Mouse (Mus musculus): Measurements from ENCODE around the gene R3hdm2. TPM values are rescaled to one million over a fixed set of nuclear protein-coding genes. Genes with fewer than 3 reads are reported as not detected.
A peak's percentile ranks its signal among the peaks of the same experiment; 100 is the strongest.

R3hdm2 gene
- total and polyA plus RNA-seq, 2 experiments from 2014 or later: 31.5 to 42.8 TPM

DNA sequence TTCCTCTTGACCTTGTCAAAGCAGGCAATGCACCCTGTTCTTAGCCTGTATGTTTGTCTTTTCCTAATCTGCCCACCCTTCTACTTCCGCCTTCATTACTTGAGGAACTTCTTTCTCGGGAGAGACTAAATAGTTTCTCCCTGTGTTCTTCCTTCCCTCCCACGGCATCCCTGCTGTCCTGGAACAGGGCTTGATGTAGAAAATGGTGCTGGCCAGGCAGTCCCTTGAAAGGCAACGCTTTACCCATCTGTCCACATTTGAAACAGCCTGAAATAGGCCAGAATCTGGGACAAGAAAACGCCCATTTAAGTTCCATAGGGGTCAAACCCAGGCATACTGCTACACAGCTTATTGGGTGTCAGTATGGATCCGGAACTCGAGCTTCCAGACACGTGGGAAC, 30.3 kb upstream of the R3hdm2 start:
- no peak for DNase-seq (ENCODE audit: low spot score)
- 71% methylated on average over 8 of the region's 8 CpGs for WGBS
- 0 out of 2 replicates have a peak, but pooled peaks cover 7% of the 10 kb centered on the region for H3K4me1 ChIP-seq (ENCODE audit: control insufficient read depth, insufficient read depth)
- H3K27me3 ChIP-seq (ENCODE audit: control insufficient read depth, insufficient read depth, low read length): no peaks in the 10 kb centered on the region
- no peaks in the 10 kb centered on the region for H3K9me3 ChIP-seq (replicated peaks; ENCODE audit: control insufficient read depth, low read length)
- H3K9ac ChIP-seq (replicated peaks; ENCODE audit: low read depth, low read length): no peak overlapping the region
- H3K4me3 ChIP-seq (ENCODE audit: low read depth, low read length): no peak overlapping the region
- no peak for ATAC-seq (ENCODE audit: insufficient read depth, low read depth)
- no peaks in the 10 kb centered on the region for H3K36me3 ChIP-seq (replicated peaks; ENCODE audit: control insufficient read depth, insufficient read depth, low read length)
- no peak overlapping the region for H3K27ac ChIP-seq (ENCODE audit: low read depth)
- no peak for TF ChIP-seq EP300 (IDR thresholded peaks at IDR 0.05; ENCODE audit: low read depth)
- no peak overlapping the region for H3K4me2 ChIP-seq (ENCODE audit: low read depth, low read length)

DNA sequence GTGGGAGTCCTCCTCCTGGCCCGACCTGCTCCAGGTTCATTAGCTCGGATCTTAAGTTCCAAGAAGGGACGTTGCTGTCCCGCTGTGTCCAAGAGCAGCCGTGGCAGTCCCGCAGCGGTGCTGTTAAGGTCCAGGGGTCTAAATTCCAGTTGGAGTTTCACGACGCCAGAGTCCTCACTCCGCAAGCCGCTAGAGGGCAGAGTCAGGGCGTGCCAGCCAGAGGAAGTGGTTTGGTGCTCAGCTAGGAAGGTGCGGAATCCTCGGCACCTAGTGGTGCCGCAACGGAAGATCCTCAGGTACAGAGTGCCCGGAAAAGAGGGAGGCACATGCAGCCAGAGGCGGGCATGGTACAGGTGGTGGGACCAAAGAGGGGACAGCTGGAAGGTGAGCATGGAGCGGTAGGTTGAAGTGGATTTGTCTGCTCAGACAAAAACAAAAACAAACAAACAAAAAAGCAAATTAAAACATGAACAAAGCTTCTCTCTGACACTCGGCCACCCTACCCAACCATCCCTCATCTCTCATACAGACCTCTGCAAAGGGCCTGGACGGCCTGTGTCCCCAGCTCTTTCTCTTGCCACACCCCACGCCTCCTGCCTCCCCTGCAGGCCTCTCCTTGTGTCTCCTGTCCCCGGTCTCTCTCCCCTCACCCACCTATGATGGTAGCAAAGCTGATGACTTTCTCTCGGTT, 29.4 kb upstream of the R3hdm2 start:
- H3K9ac ChIP-seq (replicated peaks; ENCODE audit: low read depth, low read length): peak overlapping the region; percentile 21; the same call in 1 of the 2 replicates
- peak; percentile 58; the same call in 1 of the 2 replicates for ATAC-seq (ENCODE audit: insufficient read depth, low read depth)
- 0 out of 2 replicates have a peak, but pooled peaks cover 7% of the 10 kb centered on the region for H3K4me1 ChIP-seq (ENCODE audit: control insufficient read depth, insufficient read depth)
- 12% methylated on average over 24 of the region's 24 CpGs for WGBS
- no peaks in the 10 kb centered on the region for H3K9me3 ChIP-seq (replicated peaks; ENCODE audit: control insufficient read depth, low read length)
- TF ChIP-seq CTCF (IDR thresholded peaks at IDR 0.05; ENCODE audit: low read depth): peak; percentile 91
- TF ChIP-seq EP300 (IDR thresholded peaks at IDR 0.05; ENCODE audit: low read depth): no peak
- H3K27me3 ChIP-seq (ENCODE audit: control insufficient read depth, insufficient read depth, low read length): no peaks in the 10 kb centered on the region
- H3K4me3 ChIP-seq (ENCODE audit: low read depth, low read length): peak overlapping the region; percentile 10; the same call in 1 of the 2 replicates
- DNase-seq (ENCODE audit: low spot score): peak; percentile 44
- H3K4me2 ChIP-seq (ENCODE audit: low read depth, low read length): peak overlapping the region; percentile 48
- no peak overlapping the region for H3K27ac ChIP-seq (ENCODE audit: low read depth)
- no peaks in the 10 kb centered on the region for H3K36me3 ChIP-seq (replicated peaks; ENCODE audit: control insufficient read depth, insufficient read depth, low read length)

DNA sequence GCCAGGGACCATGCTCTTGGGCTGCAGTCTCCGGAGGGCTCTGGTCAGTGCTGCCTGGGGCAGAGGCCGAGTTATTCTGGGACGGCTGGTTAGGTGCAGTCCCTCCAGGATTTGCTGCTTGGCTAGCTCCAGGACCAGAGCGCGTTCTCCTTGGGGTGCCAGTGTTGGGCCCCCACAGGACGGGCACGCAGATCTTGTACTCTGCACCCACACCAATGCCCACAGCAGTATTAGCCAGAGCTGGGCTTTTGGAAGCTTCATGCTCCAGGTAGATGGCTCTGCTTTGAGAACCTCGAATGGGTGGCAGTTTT, 28.9 kb upstream of the R3hdm2 start:
- Histone ChIP-seq H3K27ac (ENCODE audit: low read depth) (no peak overlapping the region), H3K4me1 (ENCODE audit: control insufficient read depth, insufficient read depth) (0 out of 2 replicates have a peak, but pooled peaks cover 7% of the 10 kb centered on the region), H3K9me3 (replicated peaks; ENCODE audit: control insufficient read depth, low read length) (no peaks in the 10 kb centered on the region), H3K9ac (replicated peaks; ENCODE audit: low read depth, low read length) (no peak overlapping the region), H3K4me2 (ENCODE audit: low read depth, low read length) (no peak overlapping the region), H3K27me3 (ENCODE audit: control insufficient read depth, insufficient read depth, low read length) (no peaks in the 10 kb centered on the region), H3K4me3 (ENCODE audit: low read depth, low read length) (no peak overlapping the region), H3K36me3 (replicated peaks; ENCODE audit: control insufficient read depth, insufficient read depth, low read length) (no peaks in the 10 kb centered on the region)
- TF ChIP-seq EP300 (IDR thresholded peaks at IDR 0.05; ENCODE audit: low read depth) (no peak), CTCF (IDR thresholded peaks at IDR 0.05; ENCODE audit: low read depth) (no peak)
- DNase-seq (ENCODE audit: low spot score): no peak
- no peak for ATAC-seq (ENCODE audit: insufficient read depth, low read depth)
- WGBS: 76% methylated on average over 8 of the region's 8 CpGs

DNA sequence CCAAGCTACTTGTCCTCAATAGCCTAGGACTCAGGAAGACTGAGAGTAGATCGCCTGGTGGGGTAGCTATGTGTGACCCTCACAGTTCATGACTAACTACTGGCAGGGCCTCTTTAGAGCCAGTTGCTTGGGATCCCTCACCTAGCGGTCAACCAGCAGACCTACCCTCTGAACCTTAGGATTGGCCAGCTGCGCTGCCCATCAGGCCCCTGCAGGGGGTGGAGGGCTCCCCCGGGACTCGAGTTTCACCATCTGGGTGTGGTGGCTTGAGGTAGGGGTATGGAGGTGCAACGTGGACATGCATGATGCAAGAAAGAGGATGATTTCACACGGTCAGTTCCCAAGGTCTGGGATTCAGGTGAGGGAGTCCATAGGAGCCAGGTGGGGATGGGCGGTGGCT, 28.4 kb upstream of the R3hdm2 start:
- ATAC-seq (ENCODE audit: insufficient read depth, low read depth): no peak
- no peak for TF ChIP-seq CTCF (IDR thresholded peaks at IDR 0.05; ENCODE audit: low read depth)
- no peak for TF ChIP-seq EP300 (IDR thresholded peaks at IDR 0.05; ENCODE audit: low read depth)

DNA sequence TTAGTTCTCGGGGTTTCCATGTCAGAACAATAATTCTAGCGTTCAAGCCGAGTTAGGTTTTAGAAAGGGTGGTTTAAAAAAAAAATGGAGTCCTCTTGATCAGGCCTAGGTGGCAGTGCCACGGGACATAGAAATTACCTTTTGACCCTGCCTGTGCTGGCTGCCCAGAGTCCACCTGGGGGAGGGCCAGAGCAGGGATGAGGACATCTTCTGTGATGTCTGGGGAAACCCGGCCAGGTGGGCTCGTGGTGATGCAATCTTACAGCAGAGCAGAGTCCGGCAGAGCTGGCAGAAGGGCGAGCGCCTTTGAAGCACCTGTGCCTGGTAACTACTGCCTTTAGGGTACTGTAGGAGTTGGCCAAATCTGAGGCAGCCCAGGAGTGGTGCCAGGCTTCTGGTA, 27.9 kb upstream of the R3hdm2 start:
- Histone ChIP-seq H3K9ac (replicated peaks; ENCODE audit: low read depth, low read length) (no peak overlapping the region), H3K27ac (ENCODE audit: low read depth) (no peak overlapping the region), H3K4me1 (ENCODE audit: control insufficient read depth, insufficient read depth) (0 out of 2 replicates have a peak, but pooled peaks cover 7% of the 10 kb centered on the region), H3K4me2 (ENCODE audit: low read depth, low read length) (no peak overlapping the region), H3K9me3 (replicated peaks; ENCODE audit: control insufficient read depth, low read length) (no peaks in the 10 kb centered on the region), H3K27me3 (ENCODE audit: control insufficient read depth, insufficient read depth, low read length) (no peaks in the 10 kb centered on the region), H3K4me3 (ENCODE audit: low read depth, low read length) (no peak overlapping the region), H3K36me3 (replicated peaks; ENCODE audit: control insufficient read depth, insufficient read depth, low read length) (no peaks in the 10 kb centered on the region)
- 87% methylated on average over 9 of the region's 9 CpGs for WGBS
- ATAC-seq (ENCODE audit: insufficient read depth, low read depth) (no peak), DNase-seq (ENCODE audit: low spot score) (no peak)
- no peak for TF ChIP-seq CTCF (IDR thresholded peaks at IDR 0.05; ENCODE audit: low read depth)
- no peak for TF ChIP-seq EP300 (IDR thresholded peaks at IDR 0.05; ENCODE audit: low read depth)

More for the DNA sequence above, 28.4 kb upstream of the R3hdm2 start:
- no peak overlapping the region for H3K9ac ChIP-seq (replicated peaks; ENCODE audit: low read depth, low read length)
- WGBS: 60% methylated on average over 8 of the region's 8 CpGs
- no peak for DNase-seq (ENCODE audit: low spot score)
- H3K36me3 ChIP-seq (replicated peaks; ENCODE audit: control insufficient read depth, insufficient read depth, low read length): no peaks in the 10 kb centered on the region
- H3K27me3 ChIP-seq (ENCODE audit: control insufficient read depth, insufficient read depth, low read length): no peaks in the 10 kb centered on the region
- no peak overlapping the region for H3K4me3 ChIP-seq (ENCODE audit: low read depth, low read length)
- 0 out of 2 replicates have a peak, but pooled peaks cover 7% of the 10 kb centered on the region for H3K4me1 ChIP-seq (ENCODE audit: control insufficient read depth, insufficient read depth)
- no peak overlapping the region for H3K27ac ChIP-seq (ENCODE audit: low read depth)
- no peaks in the 10 kb centered on the region for H3K9me3 ChIP-seq (replicated peaks; ENCODE audit: control insufficient read depth, low read length)
- no peak overlapping the region for H3K4me2 ChIP-seq (ENCODE audit: low read depth, low read length)

DNA sequence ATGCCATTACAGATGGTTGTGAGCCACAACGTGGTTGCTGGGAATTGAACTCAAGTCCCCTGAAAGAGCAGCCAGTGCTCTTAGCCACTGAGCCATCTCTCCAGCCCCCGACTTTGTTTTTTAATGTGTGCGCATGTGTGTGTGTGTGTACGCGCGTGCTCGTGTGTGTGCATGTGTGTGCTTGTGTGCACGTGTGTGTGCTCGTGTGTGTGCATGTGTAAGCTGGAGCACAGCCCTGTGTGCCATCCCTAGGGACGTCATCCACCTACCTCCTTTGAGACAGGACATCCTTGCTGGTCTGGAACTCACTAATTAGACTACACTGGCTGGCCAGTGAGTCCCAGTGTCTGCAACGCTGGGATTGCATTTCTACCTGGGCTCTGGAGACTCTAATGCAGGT, 27.4 kb upstream of the R3hdm2 start:
- no peak overlapping the region for H3K27ac ChIP-seq (ENCODE audit: low read depth)
- H3K4me3 ChIP-seq (ENCODE audit: low read depth, low read length): no peak overlapping the region
- ATAC-seq (ENCODE audit: insufficient read depth, low read depth) (no peak), DNase-seq (ENCODE audit: low spot score) (no peak)
- no peaks in the 10 kb centered on the region for H3K9me3 ChIP-seq (replicated peaks; ENCODE audit: control insufficient read depth, low read length)
- H3K4me2 ChIP-seq (ENCODE audit: low read depth, low read length): no peak overlapping the region
- 0 out of 2 replicates have a peak, but pooled peaks cover 7% of the 10 kb centered on the region for H3K4me1 ChIP-seq (ENCODE audit: control insufficient read depth, insufficient read depth)
- H3K9ac ChIP-seq (replicated peaks; ENCODE audit: low read depth, low read length): no peak overlapping the region
- WGBS: 83% methylated on average over 11 of the region's 11 CpGs
- TF ChIP-seq EP300 (IDR thresholded peaks at IDR 0.05; ENCODE audit: low read depth) (no peak), CTCF (IDR thresholded peaks at IDR 0.05; ENCODE audit: low read depth) (no peak)
- no peaks in the 10 kb centered on the region for H3K27me3 ChIP-seq (ENCODE audit: control insufficient read depth, insufficient read depth, low read length)
- H3K36me3 ChIP-seq (replicated peaks; ENCODE audit: control insufficient read depth, insufficient read depth, low read length): no peaks in the 10 kb centered on the region

All from heart, postnatal 0 days (tissue).